7 mouse cellular contexts compared by ENCODE assay signal in the genomic region with DNA sequence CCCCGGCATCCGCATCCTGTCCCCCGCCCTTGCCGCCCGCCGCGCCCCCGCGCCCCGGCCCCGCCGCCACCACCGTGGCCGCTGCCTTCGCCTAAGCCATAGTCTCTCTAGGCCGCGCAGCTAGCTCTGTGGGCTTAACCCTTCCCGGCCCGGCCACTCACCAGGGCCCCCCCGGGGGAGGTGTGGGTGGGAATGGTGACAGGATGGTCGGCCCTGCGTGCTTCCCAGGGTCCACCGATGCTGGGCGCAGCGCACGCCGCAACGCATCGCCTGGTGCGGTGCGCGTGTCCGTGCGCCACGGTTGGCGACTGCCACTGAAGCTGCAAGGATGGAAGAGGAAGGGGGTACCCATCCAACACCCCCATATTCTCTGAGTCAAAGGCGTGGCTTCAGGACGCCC. TPM values are rescaled to one million over a fixed set of nuclear protein-coding genes. Genes with fewer than 3 reads are reported as not detected.
DNase-seq lines count a peak whose midpoint lies in the region; ATAC-seq lines count a peak whose summit lies in the region.

A gene (minus strand): TSS at position 220 of the 400 bp plus-strand sequence.

- H3K27ac ChIP-seq in forebrain, embryonic 14.5 days (ENCODE audit: low read depth, low read length), result no peak within 1 kb of the TSS
- H3K27ac ChIP-seq in neural tube, embryonic 15.5 days (replicated peaks), result no peak within 1 kb of the TSS

- intact Hi-C loops in left cerebral cortex, postnatal 4 days (cut with DNase I), result no loop called here

- H3K4me2 ChIP-seq in forebrain, embryonic 14.5 days (ENCODE audit: low read length), result peak within 1 kb of the TSS; percentile 52
- peak within 1 kb of the TSS; percentile 89 for H3K4me2 ChIP-seq in neural tube, embryonic 15.5 days

- peak; percentile 28 for DNase-seq in left cerebral cortex, postnatal 4 days
- DNase-seq in left cerebral cortex, adult 18-20 months (ENCODE audit: low spot score in 2 of 2), result no peak
- no peak for DNase-seq in forebrain, embryonic 14.5 days (ENCODE audit: low spot score)
- DNase-seq in kidney, postnatal 4 days, result peak; percentile 52 to 62
- DNase-seq in thymus, postnatal 0 days (ENCODE audit: low spot score), result no peak
- DNase-seq in cerebellum, postnatal 25 days, result no peak

- H3K4me1 ChIP-seq in forebrain, embryonic 14.5 days (ENCODE audit: control insufficient read depth, insufficient read depth, low read length), result no peaks in the 10 kb centered on the region
- H3K4me1 ChIP-seq in neural tube, embryonic 15.5 days, result peaks cover 24% of the 10 kb centered on the region

- 4% methylated on average over 23 of the region's 38 CpGs for WGBS in forebrain, embryonic 14.5 days
- WGBS in neural tube, embryonic 15.5 days, result 7% methylated on average over 38 of the region's 38 CpGs

- peak within 1 kb of the TSS; percentile 58 for H3K9ac ChIP-seq in forebrain, embryonic 14.5 days (ENCODE audit: low read length)
- peak within 1 kb of the TSS; percentile 51 for H3K9ac ChIP-seq in neural tube, embryonic 15.5 days (replicated peaks)

- H3K36me3 ChIP-seq in forebrain, embryonic 14.5 days (ENCODE audit: control insufficient read depth, insufficient read depth, low read length), result 0 out of 2 replicates have a peak, but pooled peaks cover 9% of the 10 kb centered on the region
- H3K36me3 ChIP-seq in neural tube, embryonic 15.5 days, result no peaks in the 10 kb centered on the region

- H3K9me3 ChIP-seq in forebrain, embryonic 14.5 days (replicated peaks; ENCODE audit: control insufficient read depth, low read length), result no peaks in the 10 kb centered on the region
- H3K9me3 ChIP-seq in neural tube, embryonic 15.5 days (replicated peaks), result no peaks in the 10 kb centered on the region

- no peak for ATAC-seq in forebrain, embryonic 14.5 days
- peak; percentile 51 for ATAC-seq in neural tube, embryonic 15.5 days (ENCODE audit: low FRiP score)

- H3K27me3 ChIP-seq in forebrain, embryonic 14.5 days (replicated peaks; ENCODE audit: control insufficient read depth, insufficient read depth, low read length), result peaks cover 44% of the 10 kb centered on the region
- peaks cover 63% of the 10 kb centered on the region for H3K27me3 ChIP-seq in neural tube, embryonic 15.5 days (replicated peaks)

- H3K4me3 ChIP-seq in forebrain, embryonic 14.5 days (ENCODE audit: low read depth, low read length), result peak within 1 kb of the TSS; percentile 29
- H3K4me3 ChIP-seq in neural tube, embryonic 15.5 days (replicated peaks), result peak within 1 kb of the TSS; percentile 50

RNA-seq across cellular contexts. Expression of the gene that starts here (rescaled TPM):
- total RNA-seq in left cerebral cortex, postnatal 4 days (2021), result 10 to 100 TPM in 1 of 2 experiments, 1 to 10 TPM in 1; 8.5 to 10.1 TPM
- total RNA-seq in left cerebral cortex, adult 18-20 months (2021), result 1 to 10 TPM; 4.1 to 4.4 TPM
- 0.07 TPM in 1 of 2 replicates, not detected in the other for polyA plus RNA-seq in forebrain, embryonic 14.5 days (2014; fragmentation: Nextera tagmentation; extraction: Ambion mirVana)
- 0.23 and 0.31 TPM in 2 replicates for polyA plus RNA-seq in neural tube, embryonic 15.5 days (2015; fragmentation: Nextera tagmentation; extraction: Ambion mirVana)
- 0.04 and 0.08 TPM in 2 replicates for polyA plus RNA-seq in thymus, postnatal 0 days (2015; fragmentation: Nextera tagmentation; extraction: Ambion mirVana)

Comparison
In these comparisons a context has a peak if more than half of its experiments do, and no peak if none do; other contexts are left out.
1. DNase-seq: peak in left cerebral cortex, postnatal 4 days (single experiment) and kidney, postnatal 4 days (2 of 2); none in left cerebral cortex, adult 18-20 months (0 of 2), forebrain, embryonic 14.5 days (single experiment), thymus, postnatal 0 days (single experiment) and cerebellum, postnatal 25 days (0 of 2).
2. Peak in ATAC-seq, H3K4me3 ChIP-seq, H3K9ac ChIP-seq and H3K4me2 ChIP-seq in neural tube, embryonic 15.5 days; RNA of the gene not detected or under 1 TPM.